Mouse (Mus musculus): Measurements from ENCODE around the gene Pif1. TPM values are rescaled to one million over a fixed set of nuclear protein-coding genes. Genes with fewer than 3 reads are reported as not detected.

The Pif1 gene
- polyA plus RNA-seq, 1 experiment = 4.6 TPM

- 93% methylated on average over 8 of the region's 8 CpGs for WGBS
- DNase-seq (ENCODE audit: low read depth, low spot score) = no peak
Observed at GRCm38 (mm10) chr9:65556349-65556748, 30.6 kb upstream of the Pif1 start.

DNA sequence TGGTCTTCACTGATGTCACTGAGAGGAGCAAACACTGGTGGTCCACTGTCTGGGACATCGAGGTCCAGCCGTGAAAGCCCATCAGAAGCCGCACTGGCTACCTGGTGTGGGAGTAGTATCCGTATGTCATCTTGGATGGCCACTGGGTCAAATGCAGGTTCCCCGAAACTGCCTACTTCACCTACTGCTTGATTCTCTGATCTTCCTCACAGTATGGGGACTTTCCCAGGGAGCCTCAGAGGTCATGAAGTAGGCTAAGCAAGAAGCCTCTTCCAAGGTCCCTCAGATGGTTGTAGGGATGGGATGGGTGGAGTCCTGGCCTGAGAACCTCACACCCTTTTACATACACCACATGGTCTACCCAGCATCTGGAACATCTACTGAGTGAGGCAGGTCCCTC is 30.0 kb upstream of the Pif1 start:
- no peak for DNase-seq (ENCODE audit: low read depth, low spot score)
- WGBS = 91% methylated on average over 5 of the region's 5 CpGs

GRCm38 (mm10) chr9:65558806-65559205 is 28.2 kb upstream of the Pif1 start:
- WGBS = 87% methylated on average over 6 of the region's 6 CpGs
- no peak for DNase-seq (ENCODE audit: low read depth, low spot score)

GRCm38 (mm10) chr9:65561016-65561415 is 25.9 kb upstream of the Pif1 start:
- no peak for DNase-seq (ENCODE audit: low read depth, low spot score)
- WGBS = 83% methylated on average over 4 of the region's 4 CpGs

GRCm38 (mm10) chr9:65562081-65562506 is 24.9 kb upstream of the Pif1 start:
- WGBS = 54% methylated on average over 4 of the region's 4 CpGs
- no peak for DNase-seq (ENCODE audit: low read depth, low spot score)

DNA sequence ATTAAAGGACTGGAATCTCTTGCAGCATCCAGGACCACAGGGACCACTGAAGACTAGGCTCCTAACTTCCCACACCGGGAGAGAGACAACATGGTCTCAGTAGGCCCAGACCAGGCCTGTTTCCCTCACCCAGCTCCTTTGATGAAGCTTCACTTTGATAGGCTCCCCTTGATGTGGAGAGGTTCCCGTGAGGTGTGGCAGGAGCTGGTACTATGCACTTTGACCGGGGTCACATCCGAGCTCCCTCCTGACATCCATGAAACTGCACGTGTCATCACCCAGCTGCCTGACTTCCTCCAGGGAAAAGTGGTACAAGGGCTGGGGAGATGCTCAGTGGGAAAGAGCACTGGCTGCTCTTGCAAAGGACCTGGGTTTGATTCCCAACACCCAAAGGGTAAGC is 23.9 kb upstream of the Pif1 start:
- 67% methylated on average over 5 of the region's 5 CpGs for WGBS
- DNase-seq (ENCODE audit: low read depth, low spot score) = no peak

DNA sequence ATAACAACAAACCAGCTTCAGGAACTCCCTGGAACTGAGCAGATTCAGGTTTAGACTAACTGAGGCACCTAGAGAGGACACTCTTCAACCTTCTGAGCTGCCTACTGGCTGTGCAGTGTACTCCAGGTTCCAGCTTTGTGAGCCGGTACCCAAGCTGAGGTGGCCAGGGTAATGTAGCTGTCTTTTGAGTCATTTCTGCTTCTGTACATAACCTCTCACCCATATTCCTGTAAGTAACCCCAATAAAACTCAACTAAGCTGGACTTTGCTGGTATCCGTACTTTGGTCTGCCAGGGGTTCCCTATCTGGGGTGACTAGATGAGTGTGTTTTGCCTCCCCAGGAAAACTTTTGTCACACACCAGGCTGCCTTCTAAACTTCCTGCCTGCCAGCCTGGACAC is 22.3 kb upstream of the Pif1 start:
- WGBS = 44% methylated on average over 2 of the region's 2 CpGs
- no peak for DNase-seq (ENCODE audit: low read depth, low spot score)

- DNase-seq (ENCODE audit: low read depth, low spot score) = no peak
- 65% methylated on average over 6 of the region's 6 CpGs for WGBS
Observed at GRCm38 (mm10) chr9:65568787-65569186, 18.2 kb upstream of the Pif1 start.

GRCm38 (mm10) chr9:65569491-65569971 is 17.4 kb upstream of the Pif1 start:
- no peak for DNase-seq (ENCODE audit: low read depth, low spot score)

DNA sequence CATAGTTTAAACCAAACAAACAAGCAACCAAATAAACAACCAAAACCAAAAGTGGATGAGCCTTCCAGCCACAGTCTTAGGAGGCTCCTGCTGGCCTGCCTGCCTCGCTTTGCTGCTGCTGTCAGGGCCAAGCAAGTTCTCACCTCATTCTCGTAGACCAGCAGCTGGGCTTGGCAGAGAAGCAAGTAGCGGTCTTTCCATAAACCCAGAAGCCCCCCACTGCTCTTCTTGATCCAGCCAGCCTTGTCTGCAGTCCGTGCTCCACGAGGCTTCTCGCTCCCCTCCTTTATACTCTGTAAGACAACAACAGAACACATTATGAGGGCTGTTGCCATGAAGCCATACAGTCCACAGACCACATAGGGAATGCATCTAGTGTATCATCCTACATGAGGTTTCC is 14.1 kb upstream of the Pif1 start:
- no peak for DNase-seq (ENCODE audit: low read depth, low spot score)
- 78% methylated on average over 6 of the region's 6 CpGs for WGBS

More at GRCm38 (mm10) chr9:65569491-65569971, 17.4 kb upstream of the Pif1 start:
- WGBS = 59% methylated on average over 6 of the region's 6 CpGs

DNA sequence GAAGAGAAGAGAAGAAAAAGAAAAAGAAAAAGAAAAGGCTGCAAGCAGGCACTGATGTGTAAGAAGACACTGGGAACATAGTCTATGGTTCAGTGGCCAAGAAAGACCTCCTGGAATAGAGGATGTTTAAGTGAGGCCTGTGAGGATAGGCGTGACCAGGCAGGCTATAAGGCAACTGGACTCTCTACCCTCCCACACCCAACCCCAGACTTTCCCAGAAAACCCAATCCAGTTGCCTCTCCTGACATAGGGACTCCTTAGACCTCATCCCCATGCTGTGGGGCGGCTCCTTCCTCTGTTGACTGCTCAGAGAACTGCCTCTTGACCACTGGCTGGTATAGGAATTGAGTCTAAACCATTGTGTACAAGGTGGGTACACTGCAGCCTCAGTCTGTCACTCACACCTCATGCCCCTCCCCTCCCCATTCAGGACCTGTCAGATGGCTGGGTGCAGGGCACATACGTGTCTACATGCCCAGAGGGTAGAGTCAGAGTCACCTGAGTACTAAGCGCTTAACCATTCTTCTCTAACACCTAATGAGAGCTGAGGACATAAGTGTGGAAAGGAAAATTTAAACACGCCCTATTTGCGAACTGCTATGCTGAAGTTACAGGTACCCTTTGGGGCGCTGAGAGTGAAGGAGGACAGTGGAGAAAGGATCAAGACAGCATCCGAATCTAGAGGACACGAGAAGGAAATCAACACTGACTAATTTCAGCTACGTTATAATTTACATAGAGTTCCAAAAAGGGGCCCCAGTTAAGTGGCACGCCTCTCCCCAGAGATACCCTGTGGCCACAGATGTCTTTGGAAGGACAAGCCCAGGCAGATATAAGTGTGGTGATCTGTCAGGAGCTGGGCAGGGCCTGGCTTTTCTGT is 12.2 kb upstream of the Pif1 start:
- WGBS = 78% methylated on average over 11 of the region's 11 CpGs
- DNase-seq (ENCODE audit: low read depth, low spot score) = no peak

- no peak for DNase-seq (ENCODE audit: low read depth, low spot score)
- WGBS = 58% methylated on average over 8 of the region's 8 CpGs
Observed at GRCm38 (mm10) chr9:65575393-65576196, 11.4 kb upstream of the Pif1 start.

- no peak for DNase-seq (ENCODE audit: low read depth, low spot score)
- 54% methylated on average over 7 of the region's 7 CpGs for WGBS
Observed at GRCm38 (mm10) chr9:65576861-65577510, 10.0 kb upstream of the Pif1 start.

- DNase-seq (ENCODE audit: low read depth, low spot score) = no peak
- WGBS = 90% methylated on average over 4 of the region's 4 CpGs
Observed at GRCm38 (mm10) chr9:65577511-65578196, 9.3 kb upstream of the Pif1 start.

DNA sequence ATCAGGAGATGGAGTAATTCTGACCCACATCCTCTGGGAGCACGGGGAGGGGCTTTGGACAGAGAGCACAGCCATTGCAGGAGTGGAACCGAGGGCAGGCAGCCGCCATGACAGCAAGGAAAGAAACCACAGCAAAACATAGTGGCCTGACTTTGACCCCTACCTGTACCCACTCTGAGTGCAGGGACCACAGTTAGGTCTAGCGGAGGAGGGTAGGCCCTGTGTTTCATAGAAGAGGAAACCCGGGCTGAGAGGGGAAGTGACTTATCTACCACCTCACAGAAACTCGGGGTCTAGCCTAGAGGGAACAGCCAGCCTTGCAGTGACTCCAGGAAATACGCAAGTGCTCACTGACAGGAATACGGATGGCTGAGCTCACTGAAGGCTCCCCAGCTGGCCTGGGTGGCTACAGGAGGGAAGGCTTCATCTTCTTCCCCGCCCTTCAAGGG is 8.1 kb upstream of the Pif1 start:
- DNase-seq (ENCODE audit: low read depth, low spot score) = no peak
- 52% methylated on average over 9 of the region's 9 CpGs for WGBS

DNA sequence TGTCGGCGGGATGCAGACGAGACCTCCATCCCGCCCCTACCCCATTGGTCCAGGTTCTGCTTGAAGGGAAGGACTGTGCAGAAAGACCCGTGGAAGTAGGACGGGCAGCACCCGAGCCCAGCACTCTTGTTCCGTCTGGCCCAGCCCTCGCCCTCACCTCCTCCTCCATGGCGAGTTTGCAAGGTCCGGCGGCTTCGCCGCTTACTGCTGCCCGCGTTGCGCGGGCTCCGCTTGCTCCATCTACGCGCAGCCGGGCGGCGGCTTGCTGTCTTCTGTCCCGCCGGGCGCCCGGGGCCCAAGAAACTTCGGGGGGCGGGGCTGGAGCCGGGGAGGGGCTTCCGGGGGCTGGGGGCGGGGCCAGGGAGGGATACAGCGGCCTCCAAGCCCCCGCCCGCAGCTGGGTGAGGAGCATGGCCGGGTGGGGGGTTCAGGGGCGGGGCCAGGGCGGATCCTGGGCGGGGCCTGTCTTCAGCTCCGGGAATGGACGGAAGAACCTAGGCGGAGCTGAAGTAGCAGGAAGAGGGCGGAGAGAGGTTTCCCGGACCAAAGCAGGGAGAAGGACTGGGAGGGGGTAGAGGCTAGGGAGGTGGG is 7.1 kb upstream of the Pif1 start, which contains the start of gene Plekho2:
TSS of gene Plekho2 (minus strand) at position 260 of the 591 bp plus-strand sequence.
- 1% methylated on average over 44 of the region's 45 CpGs for WGBS
- no peak for DNase-seq (ENCODE audit: low read depth, low spot score)

DNA sequence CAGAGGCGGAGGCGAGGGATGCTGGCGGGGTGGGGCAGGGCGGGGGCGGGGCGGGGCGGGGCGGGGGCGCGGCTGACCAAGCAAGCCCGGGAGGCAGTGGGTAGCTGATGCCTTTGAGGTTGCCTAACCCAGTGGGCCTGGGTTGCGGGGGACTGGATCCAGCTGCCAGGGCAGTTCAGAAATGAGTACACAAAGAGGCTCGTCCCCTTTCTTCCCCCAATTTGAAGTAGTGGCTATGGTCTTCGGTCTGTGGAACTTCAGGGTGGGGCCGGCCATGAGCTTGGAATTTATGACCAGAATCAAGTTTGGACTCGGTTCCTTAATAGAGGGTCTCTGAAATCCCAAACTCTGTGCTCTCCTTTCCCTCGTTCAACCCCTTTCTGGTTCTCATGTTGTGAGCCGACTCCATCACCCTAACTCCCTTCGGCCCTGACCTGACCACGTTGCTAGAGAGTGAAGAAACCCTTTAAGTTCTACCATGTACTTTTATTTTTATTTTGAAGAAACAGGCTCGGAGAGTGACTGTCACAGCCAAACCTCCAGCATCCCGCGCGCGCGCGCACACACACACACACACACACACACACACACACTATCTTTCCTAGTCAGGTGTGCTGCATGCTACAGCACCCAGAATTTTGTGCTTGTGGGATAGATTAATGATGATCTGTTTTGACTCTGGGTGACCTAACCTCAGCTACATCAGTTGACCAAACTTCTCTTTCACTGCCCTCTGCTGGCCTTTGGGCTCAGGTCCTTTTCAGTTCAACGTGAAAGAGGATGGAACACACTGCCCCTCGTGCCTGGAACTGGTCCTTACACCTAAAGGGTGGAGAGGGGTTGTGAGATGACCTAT is 6.3 kb upstream of the Pif1 start:
- DNase-seq (ENCODE audit: low read depth, low spot score) = peak; percentile 73
- WGBS = 1% methylated on average over 19 of the region's 29 CpGs

DNA sequence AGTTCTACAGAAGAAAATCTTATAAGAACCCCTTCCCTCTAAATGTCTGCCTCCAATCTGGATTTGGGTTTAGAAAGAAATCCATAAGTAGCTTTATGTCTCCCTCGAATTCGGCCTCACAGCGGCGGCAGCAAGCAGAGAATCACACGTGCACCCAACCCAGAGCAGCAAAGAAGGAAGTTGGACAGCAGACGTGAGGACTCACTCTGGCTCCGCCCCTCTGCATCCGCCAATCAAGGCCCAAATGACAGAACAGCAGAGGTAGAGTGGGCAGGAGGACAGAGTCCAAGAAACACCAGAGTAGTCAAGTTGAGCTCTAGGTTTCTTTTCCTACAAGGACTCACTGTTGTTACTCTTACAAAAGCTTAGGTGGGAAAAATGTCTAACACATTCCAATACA is 3.9 kb upstream of the Pif1 start:
- DNase-seq (ENCODE audit: low read depth, low spot score) = peak; percentile 67
- 11% methylated on average over 8 of the region's 8 CpGs for WGBS

Measured in large intestine, adult 2 months (tissue).